Mouse (Mus musculus): ENCODE data around the gene Mapk13.

Gene Mapk13

GRCm38 (mm10) chr17:28775161-28775560, 6.1 kb downstream of the Mapk13 start:
- no peak for DNase-seq (ENCODE audit: low read depth)

GRCm38 (mm10) chr17:28776817-28777216, 7.7 kb downstream of the Mapk13 start:
- DNase-seq (ENCODE audit: low read depth): no peak

- DNase-seq (ENCODE audit: low read depth): peak; percentile 74
Observed at GRCm38 (mm10) chr17:28777231-28778005, 8.3 kb downstream of the Mapk13 start.

- DNase-seq (ENCODE audit: low read depth): no peak
Observed at GRCm38 (mm10) chr17:28779735-28780134, 10.6 kb downstream of the Mapk13 start.

- no peak for DNase-seq (ENCODE audit: low read depth)
Observed at GRCm38 (mm10) chr17:28780836-28781235, 11.7 kb downstream of the Mapk13 start.

GRCm38 (mm10) chr17:28781290-28782045, 12.4 kb downstream of the Mapk13 start:
- DNase-seq (ENCODE audit: low read depth): no peak

- DNase-seq (ENCODE audit: low read depth): no peak
Observed at GRCm38 (mm10) chr17:28785036-28785435, 15.9 kb downstream of the Mapk13 start.

GRCm38 (mm10) chr17:28787507-28787906, 18.4 kb downstream of the Mapk13 start:
- no peak for DNase-seq (ENCODE audit: low read depth)

GRCm38 (mm10) chr17:28797031-28797430, 27.9 kb downstream of the Mapk13 start:
- DNase-seq (ENCODE audit: low read depth): no peak

- DNase-seq (ENCODE audit: low read depth): no peak
Observed at GRCm38 (mm10) chr17:28799291-28800160, 30.4 kb downstream of the Mapk13 start.

GRCm38 (mm10) chr17:28800281-28800670, 31.2 kb downstream of the Mapk13 start:
- DNase-seq (ENCODE audit: low read depth): no peak

GRCm38 (mm10) chr17:28800671-28801412, 31.7 kb downstream of the Mapk13 start, which contains the start of gene Brpf3:
Brpf3 (plus strand) TSS chr17:28801090.
- peak; percentile 11 for DNase-seq (ENCODE audit: low read depth)

- DNase-seq (ENCODE audit: low read depth): peak; percentile 85
Observed at GRCm38 (mm10) chr17:28801474-28802005, 32.4 kb downstream of the Mapk13 start.

GRCm38 (mm10) chr17:28802006-28802481, 32.9 kb downstream of the Mapk13 start:
- DNase-seq (ENCODE audit: low read depth): no peak

GRCm38 (mm10) chr17:28803316-28803715, 34.2 kb downstream of the Mapk13 start:
- no peak for DNase-seq (ENCODE audit: low read depth)

GRCm38 (mm10) chr17:28804973-28805372, 35.9 kb downstream of the Mapk13 start:
- no peak for DNase-seq (ENCODE audit: low read depth)

- DNase-seq (ENCODE audit: low read depth): no peak
Observed at GRCm38 (mm10) chr17:28806770-28807169, 37.7 kb downstream of the Mapk13 start.

- DNase-seq (ENCODE audit: low read depth): no peak
Observed at GRCm38 (mm10) chr17:28808714-28809113, 39.6 kb downstream of the Mapk13 start.

- DNase-seq (ENCODE audit: low read depth): no peak
Observed at GRCm38 (mm10) chr17:28809175-28809831, 40.2 kb downstream of the Mapk13 start.

GRCm38 (mm10) chr17:28812345-28812744, 43.2 kb downstream of the Mapk13 start:
- no peak for DNase-seq (ENCODE audit: low read depth)

Data from fibroblast of lung, adult 2 months (primary cell).